Mouse (Mus musculus) stomach, embryonic 14.5 days (tissue): ENCODE measurements around the gene Ddah1. TPM values are rescaled to one million over a fixed set of nuclear protein-coding genes. Genes with fewer than 3 reads are reported as not detected.
"Not testable (repeated sequence)": the region's sequence is repeated elsewhere in the genome, so short reads cannot be mapped to it uniquely, and the experiment has no call there.

ENCODE experiments used
- ATAC-seq: fragments of 200-750 bp; cut with Nextera tagmentation; 2 replicates; pipeline ENCODE4 v1.8.0; 2017; ENCODE audit warnings: low read depth, moderate TSS enrichment; ENCODE audit not compliant: insufficient number of reproducible peaks, insufficient read depth, low FRiP score
- H3K27ac ChIP-seq: fragments of 300-500 bp; sonication (generic); 2 replicates; pipeline ENCODE4 v1.5.1; 2014; ENCODE audit warnings: mild to moderate bottlenecking, low read length, moderate library complexity, mixed read lengths
- H3K27me3 ChIP-seq: fragments of 300-500 bp; sonication (generic); 2 replicates; pipeline ENCODE4 v1.6.1; 2014; ENCODE audit warnings: low read length, control low read depth, mixed read lengths; ENCODE audit not compliant: control insufficient read depth, insufficient read depth
- H3K36me3 ChIP-seq: fragments of 300-500 bp; sonication (generic); 2 replicates; pipeline ENCODE4 v1.6.1; 2014; ENCODE audit warnings: mild to moderate bottlenecking, control low read depth, low read length, moderate library complexity, mixed read lengths; ENCODE audit not compliant: control insufficient read depth, insufficient read depth
- H3K4me1 ChIP-seq: fragments of 300-500 bp; sonication (generic); 2 replicates; pipeline ENCODE4 v1.6.1; 2014; ENCODE audit warnings: low read length, control low read depth, mixed read lengths; ENCODE audit not compliant: control insufficient read depth, insufficient read depth
- H3K4me2 ChIP-seq: fragments of 300-500 bp; sonication (generic); replicated peaks from 2 replicates; pipeline ENCODE4 v1.6.1; 2014; ENCODE audit warnings: low read depth, low read length, control low read depth
- H3K4me3 ChIP-seq: fragments of 300-500 bp; sonication (generic); 2 replicates; pipeline ENCODE4 v1.5.1; 2014; ENCODE audit warnings: low read depth, low read length, control low read depth
- H3K9ac ChIP-seq: fragments of 300-500 bp; sonication (generic); replicated peaks from 2 replicates; pipeline ENCODE4 v1.6.1; 2014; ENCODE audit warnings: low read depth, mild to moderate bottlenecking, control low read depth, low read length, moderate library complexity, mixed read lengths
- H3K9me3 ChIP-seq: fragments of 300-500 bp; sonication (generic); 2 replicates; pipeline ENCODE4 v1.6.1; 2016; ENCODE audit warnings: low read depth, low read length, control low read depth; ENCODE audit not compliant: control insufficient read depth
- WGBS: fragments of 180-500 bp; shearing (Covaris S2); extraction: QIAGEN DNeasy Blood & Tissue Kit; methylation state at CpG from one replicate; pipeline ENCODE4 v1.1.7; 2014; 5-methylcytosine and 5-hydroxymethylcytosine counted together
- polyA plus RNA-seq: library from polyadenylated mRNA; unstranded; fragments of >200 nt; fragmentation: Nextera tagmentation; extraction: Ambion mirVana; gene quantifications from 2 replicates; pipeline ENCODE4 v1.2.1, GENCODE M21; 2014

The Ddah1 gene
- polyA plus RNA-seq, 1 experiment from 2014 or later, result 24.0 TPM

- Histone ChIP-seq H3K4me1 (no peaks in the 10 kb centered on the region), H3K4me3 (no peak overlapping the region), H3K27me3 (no peaks in the 10 kb centered on the region), H3K9me3 (no peaks in the 10 kb centered on the region), H3K9ac (no peak overlapping the region), H3K27ac (no peak overlapping the region), H3K4me2 (no peak overlapping the region), H3K36me3 (no peaks in the 10 kb centered on the region)
- 75% methylated on average over 8 of the region's 8 CpGs for WGBS
- ATAC-seq, result no peak
These were observed 141.4 kb downstream of the Ddah1 start for GRCm38 (mm10) chr3:145899832-145900231.

DNA sequence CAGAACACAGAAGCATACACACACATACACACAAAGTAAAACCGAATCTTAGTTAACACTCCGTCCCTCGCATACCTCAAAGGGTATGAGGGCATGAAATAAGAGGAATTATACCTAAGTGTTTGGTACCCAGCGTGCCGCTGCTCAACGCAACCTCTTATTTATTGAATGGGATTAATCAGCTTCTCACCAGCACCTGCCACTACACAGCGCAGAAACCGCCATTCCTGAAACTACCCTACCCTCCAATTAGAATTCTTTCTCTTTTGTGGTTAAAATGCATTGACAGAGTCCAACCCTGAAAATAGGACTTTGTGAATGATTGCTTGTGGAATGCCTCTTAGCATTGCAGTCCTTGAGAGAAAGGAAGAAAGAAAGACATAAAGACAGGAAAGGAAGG, 145.1 kb downstream of the Ddah1 start:
- WGBS, result 86% methylated on average over 8 of the region's 8 CpGs
- no peaks in the 10 kb centered on the region for H3K27me3 ChIP-seq
- no peak for ATAC-seq

DNA sequence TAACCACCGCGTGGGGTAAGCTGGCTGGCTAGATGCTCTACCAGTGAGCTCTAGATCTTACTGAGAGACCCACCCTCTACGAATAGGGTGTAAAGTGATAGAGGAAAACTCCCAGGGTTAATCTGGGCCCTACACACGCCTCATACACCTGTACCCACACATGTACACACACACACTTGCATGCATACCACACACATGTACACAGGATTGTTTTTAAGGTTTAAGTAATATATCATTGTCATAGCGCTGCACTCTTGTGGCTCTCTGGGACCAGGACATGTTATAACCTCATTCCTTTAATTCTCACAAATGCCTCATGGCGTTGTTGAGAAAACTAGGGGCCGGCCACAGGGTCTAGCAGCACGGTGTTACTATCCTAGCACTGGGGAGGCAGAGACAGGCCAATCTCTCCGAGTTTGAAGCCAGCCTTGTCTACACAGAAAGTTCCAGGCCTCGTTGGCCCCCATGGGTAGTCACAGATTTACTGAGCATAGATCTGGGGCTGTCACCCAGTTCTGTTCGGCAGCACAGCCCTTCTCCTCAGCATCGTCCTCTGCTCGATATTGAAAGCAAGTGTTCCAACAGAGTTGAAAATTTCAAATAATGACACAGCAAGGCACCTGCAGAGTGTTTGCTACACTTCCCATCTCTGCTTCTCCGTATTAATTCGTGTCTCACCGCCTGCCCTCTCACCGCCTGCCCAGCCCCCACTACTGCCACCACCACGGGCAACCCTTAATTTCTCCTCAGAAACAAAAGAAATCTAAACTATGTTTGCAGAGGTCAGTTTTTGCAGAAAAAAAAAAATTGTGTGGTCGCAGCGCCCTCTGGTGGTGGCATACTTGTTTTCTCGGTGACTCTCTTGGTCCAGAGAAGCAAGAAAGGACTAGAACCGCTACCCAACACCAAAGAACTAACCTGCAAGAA, 146.6 kb downstream of the Ddah1 start:
- WGBS, result 55% methylated on average over 22 of the region's 22 CpGs
- Histone ChIP-seq H3K27ac (no peak overlapping the region), H3K9ac (no peak overlapping the region), H3K9me3 (no peaks in the 10 kb centered on the region), H3K4me3 (no peak overlapping the region), H3K4me1 (no peaks in the 10 kb centered on the region), H3K27me3 (no peaks in the 10 kb centered on the region), H3K36me3 (no peaks in the 10 kb centered on the region), H3K4me2 (no peak overlapping the region)
- ATAC-seq, result no peak

More for the DNA sequence above, 145.1 kb downstream of the Ddah1 start:
- Histone ChIP-seq H3K27ac (no peak overlapping the region), H3K36me3 (no peaks in the 10 kb centered on the region), H3K4me2 (no peak overlapping the region), H3K4me3 (no peak overlapping the region), H3K4me1 (no peaks in the 10 kb centered on the region), H3K9me3 (no peaks in the 10 kb centered on the region), H3K9ac (no peak overlapping the region)

DNA sequence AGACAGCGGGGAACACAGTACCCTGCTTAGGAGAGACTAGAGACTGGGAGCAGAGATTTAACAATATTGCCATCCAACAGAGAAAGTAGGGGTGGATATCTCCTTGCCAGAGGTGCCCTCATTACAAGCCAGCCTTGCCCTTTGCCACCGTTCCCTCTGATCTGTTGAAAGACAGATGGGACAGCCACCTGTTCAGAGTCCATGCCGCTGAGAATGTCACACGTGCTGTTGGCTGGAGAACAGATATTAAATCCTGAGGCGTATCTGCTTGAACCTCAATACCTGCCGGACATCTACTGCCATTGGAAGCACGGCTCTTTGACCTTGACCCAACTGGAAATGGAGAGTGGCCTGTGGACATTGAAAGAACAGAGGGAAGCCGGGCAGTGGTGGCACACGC, 148.1 kb downstream of the Ddah1 start:
- H3K27ac ChIP-seq, result no peak overlapping the region
- H3K4me3 ChIP-seq, result no peak overlapping the region
- H3K27me3 ChIP-seq, result no peaks in the 10 kb centered on the region
- ATAC-seq, result no peak
- no peak overlapping the region for H3K9ac ChIP-seq
- no peak overlapping the region for H3K4me2 ChIP-seq
- 86% methylated on average over 9 of the region's 9 CpGs for WGBS
- no peaks in the 10 kb centered on the region for H3K4me1 ChIP-seq
- no peaks in the 10 kb centered on the region for H3K9me3 ChIP-seq
- H3K36me3 ChIP-seq, result no peaks in the 10 kb centered on the region

DNA sequence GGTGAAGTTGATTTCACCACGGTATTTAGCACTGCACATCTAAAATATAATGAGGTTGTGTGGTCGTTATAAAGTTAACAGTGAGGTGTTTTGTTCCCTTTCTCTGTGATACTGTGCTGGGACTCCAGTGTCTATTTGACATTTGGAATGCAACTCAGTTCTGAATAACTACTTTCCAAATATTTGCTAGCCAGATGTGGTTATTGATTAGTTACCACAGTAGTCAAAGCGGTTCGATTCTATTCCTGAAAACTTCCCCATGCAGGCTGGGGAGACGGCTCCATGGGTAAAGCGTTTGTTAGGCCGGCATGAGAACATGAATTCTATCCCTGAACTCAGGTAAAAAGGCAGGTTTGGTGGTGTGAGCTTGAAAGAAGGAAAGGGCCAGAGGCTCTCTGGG, 154.0 kb downstream of the Ddah1 start:
- WGBS, result 81% methylated on average over 7 of the region's 7 CpGs

DNA sequence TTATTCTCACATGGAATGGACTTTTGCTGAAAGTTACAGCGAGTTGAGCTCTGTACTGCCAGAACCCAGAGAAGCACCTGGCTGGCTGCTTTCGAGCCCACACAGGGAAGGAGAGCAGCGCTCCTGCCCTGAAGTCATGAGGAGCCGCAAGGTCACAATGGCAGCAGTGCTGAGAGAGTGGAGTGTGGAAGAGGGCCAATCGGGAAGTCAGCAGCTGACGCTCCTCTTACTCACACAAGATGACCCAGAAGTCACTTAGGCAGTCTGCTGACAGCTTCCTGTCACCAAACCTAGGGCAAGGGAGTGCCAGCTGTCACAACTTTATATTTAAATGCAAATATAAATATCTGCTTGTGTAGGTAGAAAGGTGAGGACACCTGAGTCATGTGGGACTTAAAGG, 154.8 kb downstream of the Ddah1 start:
- Histone ChIP-seq H3K4me3 (no peak overlapping the region), H3K36me3 (no peaks in the 10 kb centered on the region), H3K9ac (no peak overlapping the region), H3K27me3 (no peaks in the 10 kb centered on the region), H3K4me1 (no peaks in the 10 kb centered on the region), H3K27ac (no peak overlapping the region), H3K4me2 (no peak overlapping the region), H3K9me3 (no peaks in the 10 kb centered on the region)
- no peak for ATAC-seq
- WGBS, result 66% methylated on average over 6 of the region's 6 CpGs

More for the DNA sequence above, 154.0 kb downstream of the Ddah1 start:
- no peak for ATAC-seq
- Histone ChIP-seq H3K36me3 (no peaks in the 10 kb centered on the region), H3K4me3 (no peak overlapping the region), H3K4me2 (no peak overlapping the region), H3K9ac (no peak overlapping the region), H3K9me3 (no peaks in the 10 kb centered on the region), H3K27me3 (no peaks in the 10 kb centered on the region), H3K27ac (no peak overlapping the region), H3K4me1 (no peaks in the 10 kb centered on the region)

GRCm38 (mm10) chr3:145913942-145914341, 155.5 kb downstream of the Ddah1 start:
- H3K9me3 ChIP-seq, H3K9ac ChIP-seq, H3K4me2 ChIP-seq, ATAC-seq, H3K36me3 ChIP-seq, H3K27me3 ChIP-seq, H3K4me1 ChIP-seq, H3K27ac ChIP-seq, H3K4me3 ChIP-seq: not testable (repeated sequence)
- 76% methylated on average over 7 of the region's 7 CpGs for WGBS

GRCm38 (mm10) chr3:145916374-145916773, 157.9 kb downstream of the Ddah1 start:
- Histone ChIP-seq H3K4me2 (no peak overlapping the region), H3K27ac (no peak overlapping the region), H3K36me3 (no peaks in the 10 kb centered on the region), H3K4me3 (no peak overlapping the region), H3K9me3 (no peaks in the 10 kb centered on the region), H3K4me1 (no peaks in the 10 kb centered on the region), H3K9ac (no peak overlapping the region), H3K27me3 (no peaks in the 10 kb centered on the region)
- no peak for ATAC-seq
- 83% methylated on average over 5 of the region's 5 CpGs for WGBS
